Mouse (Mus musculus): ENCODE data around the gene Usp33.

DNA sequence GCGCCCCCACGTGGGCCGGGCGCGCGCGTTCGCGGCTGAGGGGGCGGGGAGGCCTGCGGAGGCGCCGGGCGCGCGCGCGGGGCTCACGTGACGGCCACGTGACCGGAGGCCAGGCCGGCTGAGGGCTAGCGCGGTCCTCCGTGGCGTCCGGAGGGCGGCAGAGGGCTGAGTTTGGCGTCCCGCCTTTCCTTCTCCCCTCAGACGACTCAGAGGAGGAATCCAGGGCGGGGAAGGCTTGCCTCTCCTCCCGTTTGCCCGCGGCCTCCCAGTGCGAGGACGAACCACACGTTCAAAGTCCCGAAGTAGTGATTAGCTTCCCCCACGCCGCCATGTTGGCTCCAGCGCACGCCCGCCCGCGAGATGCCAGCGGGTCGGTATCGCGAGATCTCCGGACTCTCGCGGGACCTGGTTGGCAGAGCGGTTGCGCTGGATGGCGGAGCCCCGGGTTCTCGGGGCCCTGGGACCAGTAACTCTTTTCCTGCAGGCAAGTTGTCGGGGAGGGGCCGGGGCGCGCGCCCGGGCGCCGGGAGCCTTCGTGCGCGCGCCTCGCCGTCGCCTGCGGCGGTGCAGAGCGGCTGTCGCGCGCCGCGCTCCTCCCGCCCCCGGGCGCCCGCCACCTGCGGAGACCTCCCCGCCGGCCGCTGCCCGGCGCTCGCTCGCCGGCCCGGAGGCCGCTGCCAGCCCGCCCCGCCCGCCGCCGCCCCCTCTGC is 50.2 kb downstream of the Usp33 start:
- peak; percentile 63 for TF ChIP-seq POLR2A (IDR thresholded peaks at IDR 0.05; ENCODE audit: insufficient read depth, low read depth, low read length)
- TF ChIP-seq CTCF (IDR thresholded peaks at IDR 0.05; ENCODE audit: insufficient read depth, low read depth, low read length) = no peak
